Mouse (Mus musculus) right cerebral cortex, adult 2 months (tissue): ENCODE results near the gene Myrf.

Source experiments
- DNase-seq, 2 experiments: peaks; one replicate each; pipeline ENCODE4 v3.0.0; 2021 to 2022; ENCODE audit warnings: low spot score in 2 of 2

Gene Myrf

GRCm38 (mm10) chr19:10240654-10241305 lies at the start of gene Myrf:
Gene Myrf (minus strand): TSS chr19:10240748.
- peak; percentile 53 to 58 for DNase-seq

- no peak for DNase-seq
Observed at GRCm38 (mm10) chr19:10289609-10290150, 49.1 kb upstream of the Myrf start.

- no peak for DNase-seq
Observed at GRCm38 (mm10) chr19:10288125-10289040, 47.8 kb upstream of the Myrf start.

GRCm38 (mm10) chr19:10286458-10286872 lies 45.9 kb upstream of the Myrf start:
- no peak for DNase-seq

- no peak for DNase-seq
Observed at GRCm38 (mm10) chr19:10280771-10281540, 40.4 kb upstream of the Myrf start.

GRCm38 (mm10) chr19:10279668-10280067 lies 39.1 kb upstream of the Myrf start:
- no peak for DNase-seq

GRCm38 (mm10) chr19:10278669-10279324 lies 38.2 kb upstream of the Myrf start:
- DNase-seq = no peak

GRCm38 (mm10) chr19:10277759-10278158 lies 37.2 kb upstream of the Myrf start:
- DNase-seq = no peak

- no peak for DNase-seq
Observed at GRCm38 (mm10) chr19:10277331-10277730, 36.8 kb upstream of the Myrf start.

- peak in 1 of 2 experiments; percentile 48 for DNase-seq
Observed at GRCm38 (mm10) chr19:10276483-10277144, 36.1 kb upstream of the Myrf start.

GRCm38 (mm10) chr19:10274056-10274455 lies 33.5 kb upstream of the Myrf start:
- no peak for DNase-seq

GRCm38 (mm10) chr19:10272746-10273145 lies 32.2 kb upstream of the Myrf start:
- peak; percentile 74 to 81 for DNase-seq

- no peak for DNase-seq
Observed at GRCm38 (mm10) chr19:10271592-10271991, 31.0 kb upstream of the Myrf start.

GRCm38 (mm10) chr19:10270356-10270755 lies 29.8 kb upstream of the Myrf start:
- no peak for DNase-seq

GRCm38 (mm10) chr19:10268851-10269250 lies 28.3 kb upstream of the Myrf start:
- DNase-seq = no peak

GRCm38 (mm10) chr19:10267953-10268352 lies 27.4 kb upstream of the Myrf start:
- no peak for DNase-seq

GRCm38 (mm10) chr19:10267057-10267456 lies 26.5 kb upstream of the Myrf start:
- no peak for DNase-seq

- DNase-seq = peak; percentile 74 to 77
Observed at GRCm38 (mm10) chr19:10266196-10266850, 25.8 kb upstream of the Myrf start.

- DNase-seq = no peak
Observed at GRCm38 (mm10) chr19:10261369-10261768, 20.8 kb upstream of the Myrf start.
